Mouse (Mus musculus) testis, postnatal 14 days (tissue): ENCODE data around the gene Fcna.

Source experiments
- DNase-seq: peaks from one replicate; pipeline ENCODE4 v3.0.0; 2021; ENCODE audit warnings: low spot score

The Fcna gene

GRCm38 (mm10) chr2:25607761-25608622 is 19.8 kb downstream of the Fcna start, which contains the start of gene Rabl6:
Rabl6 (minus strand) TSS chr2:25608521.
- DNase-seq = peak; percentile 91

DNA sequence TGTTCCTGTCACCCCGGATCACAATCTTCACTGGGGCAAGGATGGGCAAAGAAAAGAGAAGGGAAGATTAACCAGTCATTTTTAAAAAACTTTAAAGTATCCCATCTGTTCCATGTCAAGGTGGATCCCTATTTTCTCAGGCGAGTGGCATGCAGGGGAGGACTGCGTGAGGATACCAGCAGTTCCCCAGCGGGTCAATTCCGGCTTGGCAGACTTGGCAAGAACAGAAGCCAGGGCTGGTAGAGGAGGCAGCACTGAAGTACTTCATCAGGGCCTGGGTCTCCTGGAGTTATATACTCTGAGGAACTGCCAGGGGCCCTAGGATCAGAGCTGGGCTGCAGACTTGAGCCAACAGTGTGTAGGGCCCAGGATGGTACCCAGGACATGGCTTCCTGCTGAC is 25.3 kb downstream of the Fcna start:
- DNase-seq = no peak

DNA sequence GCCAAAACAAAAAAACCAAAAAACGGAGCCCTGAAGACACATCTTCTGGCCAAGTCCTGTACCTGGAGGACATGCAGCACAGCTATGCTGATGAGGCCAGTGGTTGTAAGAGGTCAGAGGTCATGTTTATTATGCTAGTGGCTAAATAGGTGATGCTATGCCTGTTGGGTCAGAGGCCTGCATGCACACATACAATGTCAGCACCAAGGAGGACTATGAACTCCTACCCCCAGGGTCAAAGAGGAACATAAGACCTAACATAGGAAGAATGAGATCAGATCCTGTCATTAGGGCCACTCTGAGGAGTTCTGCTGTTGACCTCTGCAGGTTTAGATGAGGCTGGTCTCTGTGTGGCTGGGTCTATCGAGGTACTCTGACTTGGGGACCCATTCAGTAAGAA is 27.8 kb downstream of the Fcna start:
- no peak for DNase-seq

DNA sequence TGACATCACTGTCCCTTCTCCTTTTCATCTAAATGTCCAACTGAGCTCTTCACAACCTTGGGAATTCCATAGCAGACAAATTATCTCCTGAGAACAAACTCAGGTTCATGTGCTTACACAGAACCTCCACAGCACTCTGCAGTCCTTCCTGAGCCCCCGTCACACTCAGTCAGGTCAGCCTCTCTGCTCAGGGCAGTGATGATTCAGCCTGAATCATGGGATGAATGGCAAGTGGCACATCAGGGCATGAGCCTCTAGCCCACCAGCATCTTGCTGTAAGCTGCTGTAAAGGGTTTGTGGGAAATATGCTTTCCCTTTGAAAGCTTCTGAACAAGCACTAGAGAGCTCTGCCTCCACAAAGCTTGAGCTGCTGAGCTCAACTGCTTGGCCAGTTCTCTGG is 29.1 kb downstream of the Fcna start:
- no peak for DNase-seq

GRCm38 (mm10) chr2:25596765-25597510 is 30.9 kb downstream of the Fcna start:
- DNase-seq = no peak

DNA sequence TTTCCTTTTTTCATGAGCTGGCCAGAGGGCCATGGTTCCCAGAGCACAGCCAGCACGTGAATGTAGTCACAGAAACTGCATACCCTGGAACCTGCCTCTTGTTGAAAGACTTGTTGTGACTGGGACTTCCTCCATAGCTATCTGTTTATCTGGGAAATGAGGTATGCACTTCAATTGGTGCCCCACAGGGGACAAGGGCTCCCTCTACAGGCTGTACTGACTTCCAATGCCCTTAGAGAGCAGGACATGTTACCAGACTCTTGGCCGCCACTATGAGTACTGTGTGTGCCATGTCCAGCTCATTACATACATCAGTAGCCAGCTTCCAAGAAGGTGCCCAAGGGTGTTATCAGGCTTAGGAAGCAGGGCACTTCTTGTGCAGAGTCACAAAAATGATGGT is 36.0 kb downstream of the Fcna start:
- no peak for DNase-seq

GRCm38 (mm10) chr2:25588227-25588907 is 39.5 kb downstream of the Fcna start:
- no peak for DNase-seq

- no peak for DNase-seq
Measured at GRCm38 (mm10) chr2:25587290-25587689, 40.5 kb downstream of the Fcna start.

GRCm38 (mm10) chr2:25585601-25586000 is 42.2 kb downstream of the Fcna start:
- DNase-seq = no peak

- no peak for DNase-seq
Measured at GRCm38 (mm10) chr2:25584856-25585255, 43.0 kb downstream of the Fcna start.

- no peak for DNase-seq
Measured at GRCm38 (mm10) chr2:25584152-25584551, 43.7 kb downstream of the Fcna start.

DNA sequence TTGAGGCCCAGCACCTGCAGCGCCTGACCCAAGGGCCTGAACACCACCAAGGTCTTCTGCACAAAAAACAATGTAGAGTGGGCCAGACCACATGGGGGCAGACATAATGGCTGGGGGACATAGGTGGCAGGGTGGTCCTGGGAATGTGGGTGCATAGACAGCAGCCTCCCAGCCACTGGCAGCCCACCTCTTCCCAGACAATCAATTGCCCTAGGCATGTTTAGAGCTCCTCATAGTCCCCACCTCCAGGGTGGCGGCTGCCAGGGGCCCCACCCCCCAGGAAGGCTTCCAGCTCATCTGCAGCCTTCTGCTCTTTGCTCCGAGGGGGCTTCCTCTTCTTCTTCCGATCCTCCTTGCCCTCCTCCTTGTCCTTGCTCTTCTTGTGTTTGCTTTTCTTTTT is 44.3 kb downstream of the Fcna start:
- no peak for DNase-seq

DNA sequence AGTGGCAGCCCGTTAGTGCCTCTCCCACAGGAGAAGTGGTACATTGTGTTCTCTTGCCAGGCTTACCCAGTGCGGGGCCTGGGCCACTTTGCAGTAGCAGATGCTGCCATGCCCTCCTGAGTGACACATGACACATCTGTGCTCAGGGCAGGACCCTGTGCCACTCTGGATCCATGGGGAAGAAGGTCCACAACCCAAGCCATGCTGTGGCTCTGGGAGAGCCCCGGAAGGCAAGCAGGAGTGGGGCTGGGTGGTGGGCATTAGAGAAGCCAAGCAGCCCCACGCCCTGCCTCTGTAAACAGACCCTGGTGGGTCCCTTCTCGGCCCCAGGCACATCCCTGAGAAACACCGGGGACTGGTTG is 44.7 kb downstream of the Fcna start:
- DNase-seq = no peak

DNA sequence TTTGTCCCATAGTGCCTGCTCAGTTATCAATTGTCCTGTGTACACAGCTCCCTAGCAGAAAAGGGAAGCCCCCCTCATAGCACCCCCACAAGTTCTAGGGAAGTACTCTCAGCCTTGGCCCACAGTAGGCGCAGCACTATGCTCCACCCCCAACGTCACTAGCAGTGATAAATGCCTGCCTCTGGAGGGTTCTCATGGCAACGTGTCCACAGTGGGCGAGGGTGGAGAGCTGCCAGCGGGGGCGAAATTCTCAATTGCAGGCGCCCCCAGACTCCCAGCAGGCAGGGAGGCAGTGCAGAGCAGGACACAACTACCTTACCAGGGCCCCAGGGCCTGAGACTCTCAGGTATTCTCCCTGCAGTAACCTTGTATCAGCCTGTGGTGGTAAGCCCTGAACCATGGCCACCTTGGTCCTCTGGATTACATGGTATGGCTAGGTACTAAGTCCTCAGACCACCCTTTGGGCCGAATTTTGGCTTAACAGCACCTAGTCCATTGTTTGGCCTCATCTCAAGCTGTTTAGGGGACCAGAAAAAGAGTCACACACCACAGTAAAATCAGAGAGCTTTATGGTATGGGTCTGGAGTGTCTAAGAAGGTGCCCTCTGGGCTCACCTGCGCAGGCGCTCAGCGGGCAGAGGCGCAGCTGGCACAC is 45.2 kb downstream of the Fcna start:
- DNase-seq = no peak

DNA sequence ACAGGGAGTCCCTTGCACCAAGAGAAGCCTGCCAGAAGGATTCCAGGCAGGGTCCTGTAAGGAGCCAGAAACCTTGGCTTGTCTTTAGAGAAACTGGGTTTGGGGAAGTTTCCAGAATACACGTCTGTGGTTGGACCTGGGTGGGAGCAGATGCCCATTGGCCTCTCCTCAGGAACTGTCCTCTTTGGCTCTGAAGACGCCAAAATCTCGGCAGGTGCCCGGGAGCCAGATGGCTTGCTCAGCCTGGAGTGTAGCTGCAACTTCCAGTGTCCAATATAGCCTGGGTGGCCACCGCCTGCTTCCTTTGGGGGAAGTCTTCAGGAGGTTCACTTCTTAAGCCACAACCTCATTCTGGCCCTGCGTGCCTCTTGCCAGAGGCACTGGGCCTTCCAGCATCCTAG is 45.9 kb downstream of the Fcna start:
- DNase-seq = no peak

- DNase-seq = peak; percentile 62
Measured at GRCm38 (mm10) chr2:25581294-25581864, 46.5 kb downstream of the Fcna start, which contains the start of gene Ajm1. Ajm1 (minus strand) TSS chr2:25581757.

DNA sequence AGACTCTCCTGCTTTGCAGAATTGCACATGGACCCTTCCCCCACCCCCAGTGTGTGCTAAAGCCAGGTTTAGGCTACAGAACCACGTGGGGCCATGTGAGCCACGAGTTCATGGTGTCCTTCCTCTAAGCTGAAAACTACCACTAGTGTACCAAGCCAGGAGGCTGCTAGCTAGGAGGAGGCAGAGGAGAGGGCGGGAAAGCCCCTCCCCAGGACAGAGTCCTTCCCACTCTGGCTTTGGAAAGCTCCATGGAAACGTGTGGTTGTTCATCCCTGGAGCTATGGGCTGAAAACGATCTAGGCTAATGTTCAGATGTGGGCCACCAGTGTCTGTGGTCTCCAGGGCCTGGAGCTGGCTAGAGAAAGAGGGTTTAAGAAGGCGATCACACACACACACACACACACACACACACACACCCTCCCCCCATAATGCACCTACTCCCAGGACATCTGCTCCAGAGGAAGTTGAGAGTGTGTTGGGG is 47.2 kb downstream of the Fcna start:
- no peak for DNase-seq

DNA sequence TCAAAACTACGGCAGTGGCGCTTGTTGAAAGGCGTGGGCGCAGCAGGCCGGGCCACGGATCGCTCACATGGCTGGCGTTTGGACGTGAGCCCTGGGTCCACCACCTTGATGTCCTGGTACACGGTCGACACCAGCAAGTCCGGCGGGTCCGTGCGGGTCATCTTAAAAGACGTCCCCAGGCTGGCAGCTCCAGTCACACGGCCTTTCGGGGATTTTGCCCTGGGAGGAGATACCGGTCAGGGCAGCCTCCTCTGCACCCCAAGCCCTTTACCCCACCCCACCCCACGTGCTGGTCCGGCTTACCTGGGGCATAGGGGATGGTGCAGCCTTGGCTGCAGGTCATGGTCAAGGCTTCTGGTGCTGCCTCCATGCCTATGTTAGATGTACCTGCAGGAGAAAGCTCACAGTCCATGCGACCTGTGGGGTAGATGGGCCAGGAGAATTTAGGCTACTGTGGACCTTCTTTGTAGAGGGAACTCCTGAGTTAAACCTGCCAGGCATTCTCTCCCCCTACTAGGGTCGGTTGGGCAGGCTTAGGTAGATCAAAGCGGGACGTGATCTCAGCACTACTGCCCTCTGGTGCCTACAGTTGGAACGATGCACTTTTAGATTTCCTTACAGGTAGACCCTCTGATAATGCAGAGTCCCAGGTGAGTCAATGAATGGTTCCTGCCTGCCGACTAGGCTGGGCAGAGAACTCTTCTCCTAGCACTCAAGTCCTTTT is 47.9 kb downstream of the Fcna start:
- DNase-seq = no peak

DNA sequence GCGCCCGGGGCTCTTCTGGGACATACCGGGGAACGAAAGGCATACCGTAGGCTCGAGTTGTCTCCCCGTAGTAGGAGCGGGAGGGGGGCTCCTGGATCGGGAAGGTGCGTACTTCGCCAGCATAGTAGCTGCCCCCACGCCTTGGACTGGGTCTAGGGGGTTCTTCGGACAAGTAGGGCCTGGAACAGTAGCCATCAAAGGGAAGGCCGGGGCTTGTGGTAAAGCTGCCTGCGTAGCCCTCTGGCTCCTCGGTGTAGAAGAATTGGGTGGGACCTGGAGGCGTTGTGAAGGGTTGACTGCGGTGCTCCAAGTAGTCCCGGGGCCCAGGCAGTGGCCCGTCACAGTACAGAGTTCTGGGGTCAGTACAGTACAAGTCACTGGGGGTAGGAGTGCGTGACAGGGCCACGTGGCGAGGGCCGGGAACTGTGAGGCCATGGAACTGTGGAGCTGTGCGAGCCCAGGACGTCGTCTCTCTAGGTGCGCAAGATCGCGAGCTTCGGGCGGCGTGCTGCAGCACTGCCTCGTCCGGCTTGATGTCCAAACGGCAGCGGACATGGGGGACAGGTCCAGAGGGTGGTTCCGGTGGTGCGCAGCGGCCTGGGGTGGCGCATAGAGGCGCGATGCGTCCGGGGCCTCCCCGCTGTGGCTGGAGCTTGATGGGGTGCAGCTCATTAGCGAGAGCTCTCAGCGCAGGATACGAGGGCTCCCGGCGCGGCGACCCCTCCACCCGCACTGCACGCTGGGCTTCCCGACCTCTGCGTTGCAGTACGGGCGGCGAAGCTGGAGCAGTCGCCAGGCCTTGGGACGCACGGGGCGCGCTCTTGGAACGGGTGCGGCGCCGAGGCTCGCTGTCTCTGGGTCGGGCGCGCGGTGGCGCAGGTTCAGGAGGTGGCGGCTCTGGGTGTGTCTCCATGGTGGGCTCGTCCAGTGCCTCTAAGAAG is 48.8 kb downstream of the Fcna start:
- no peak for DNase-seq
